Mouse (Mus musculus) forebrain, embryonic 14.5 days (tissue): ENCODE measurements at regions not wholly inside any gene's neighbourhood (a gene's known extent, or its start where the extent isn't known, plus 50 kb on each side); places are given as distances from the start of the nearest gene placed in this dataset.
A peak's percentile ranks its signal among the peaks of the same experiment; 100 is the strongest.

ENCODE experiments used
- ATAC-seq: fragments of 200-750 bp; cut with Nextera tagmentation; 2 replicates; pipeline ENCODE4 v1.8.0; 2017; ENCODE audit warnings: mild to moderate bottlenecking, moderate library complexity
- DNase-seq: peaks from one replicate; pipeline ENCODE4 v3.0.0-alpha.2; 2015; ENCODE audit warnings: low spot score
- H3K27ac ChIP-seq: fragments of 300-500 bp; sonication (generic); 2 replicates; pipeline ENCODE4 v1.5.1; 2014; ENCODE audit warnings: low read depth, mild to moderate bottlenecking, control low read depth, low read length, moderate library complexity
- H3K27me3 ChIP-seq: fragments of 300-500 bp; sonication (generic); replicated peaks from 2 replicates; pipeline ENCODE4 v1.6.1; 2014; ENCODE audit warnings: low read length, control low read depth, mixed read lengths; ENCODE audit not compliant: control insufficient read depth, insufficient read depth
- H3K36me3 ChIP-seq: fragments of 300-500 bp; sonication (generic); 2 replicates; pipeline ENCODE4 v1.6.1; 2014; ENCODE audit warnings: low read length, control low read depth; ENCODE audit not compliant: control insufficient read depth, insufficient read depth
- H3K4me1 ChIP-seq: fragments of 300-500 bp; sonication (generic); 2 replicates; pipeline ENCODE4 v1.6.1; 2014; ENCODE audit warnings: antibody characterized with exemption, low read length, control low read depth; ENCODE audit not compliant: control insufficient read depth, insufficient read depth
- H3K4me2 ChIP-seq: fragments of 300-500 bp; sonication (generic); 2 replicates; pipeline ENCODE4 v1.6.1; 2014; ENCODE audit warnings: mild to moderate bottlenecking, control low read depth, low read length
- H3K4me3 ChIP-seq: fragments of 300-500 bp; sonication (generic); 2 replicates; pipeline ENCODE4 v1.5.1; 2014; ENCODE audit warnings: low read depth, low read length, control low read depth
- H3K9ac ChIP-seq: fragments of 300-500 bp; sonication (generic); 2 replicates; pipeline ENCODE4 v1.6.1; 2014; ENCODE audit warnings: mild to moderate bottlenecking, low read length, control low read depth, moderate library complexity
- H3K9me3 ChIP-seq: fragments of 300-500 bp; sonication (generic); replicated peaks from 2 replicates; pipeline ENCODE4 v1.6.1; 2016; ENCODE audit warnings: low read length, control low read depth, mixed read lengths; ENCODE audit not compliant: control insufficient read depth
- WGBS: fragments of 180-500 bp; shearing (Covaris S2); extraction: QIAGEN DNeasy Blood & Tissue Kit; methylation state at CpG from one replicate; pipeline ENCODE4 v1.1.7; 2014; 5-methylcytosine and 5-hydroxymethylcytosine counted together

DNA sequence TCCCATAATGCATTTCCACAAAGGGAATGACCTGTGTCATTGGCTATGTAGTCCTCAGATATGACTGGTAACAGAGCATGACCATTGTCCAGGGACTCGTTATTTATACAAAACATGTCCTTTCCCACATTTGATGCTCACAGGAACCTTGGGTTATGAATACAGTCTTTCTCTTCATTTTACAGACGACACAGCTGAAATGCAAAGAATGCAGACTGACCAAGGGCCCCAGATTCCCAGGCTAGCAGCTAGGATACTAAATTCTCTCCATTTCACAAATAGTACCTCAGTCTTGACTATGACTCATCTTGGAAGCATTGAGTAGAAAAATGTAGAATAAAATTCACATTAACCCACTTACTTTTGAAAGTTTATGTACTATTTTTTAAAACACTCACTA lies 182.7 kb upstream of the Sox4 start:
- Histone ChIP-seq H3K27me3 (no peaks in the 10 kb centered on the region), H3K36me3 (no peaks in the 10 kb centered on the region), H3K4me3 (no peak overlapping the region), H3K4me1 (no peaks in the 10 kb centered on the region), H3K4me2 (no peak overlapping the region), H3K9ac (no peak overlapping the region), H3K27ac (no peak overlapping the region), H3K9me3 (0 out of 2 replicates have a peak, but pooled peaks cover 2% of the 10 kb centered on the region)
- DNase-seq (no peak), ATAC-seq (no peak)
- 75% methylated on average over 2 of the region's 2 CpGs for WGBS

DNA sequence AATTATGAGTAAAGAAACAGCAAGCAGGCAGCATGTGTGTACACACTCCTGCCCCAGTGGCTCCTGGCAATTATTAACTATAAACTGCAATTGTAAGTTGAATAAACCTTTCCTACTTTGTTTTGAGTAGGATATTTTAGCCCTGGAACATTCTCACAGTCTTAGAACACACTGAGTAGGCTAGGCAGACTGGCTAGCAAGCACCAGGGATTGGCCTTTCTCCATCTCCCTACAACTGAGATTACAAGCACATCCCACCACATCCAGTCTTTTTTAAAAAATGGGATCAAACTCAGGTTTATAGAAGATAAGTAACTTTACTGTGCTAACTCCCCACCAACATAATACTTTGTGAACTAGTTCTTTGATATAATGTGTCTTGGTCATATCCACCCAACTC lies 174.0 kb upstream of the Sox4 start:
- no peak overlapping the region for H3K27ac ChIP-seq
- ATAC-seq (no peak), DNase-seq (no peak)
- no peak overlapping the region for H3K9ac ChIP-seq
- H3K9me3 ChIP-seq = no peaks in the 10 kb centered on the region
- H3K4me3 ChIP-seq = no peak overlapping the region
- no peaks in the 10 kb centered on the region for H3K27me3 ChIP-seq
- H3K4me1 ChIP-seq = no peaks in the 10 kb centered on the region
- H3K4me2 ChIP-seq = no peak overlapping the region
- no peaks in the 10 kb centered on the region for H3K36me3 ChIP-seq

DNA sequence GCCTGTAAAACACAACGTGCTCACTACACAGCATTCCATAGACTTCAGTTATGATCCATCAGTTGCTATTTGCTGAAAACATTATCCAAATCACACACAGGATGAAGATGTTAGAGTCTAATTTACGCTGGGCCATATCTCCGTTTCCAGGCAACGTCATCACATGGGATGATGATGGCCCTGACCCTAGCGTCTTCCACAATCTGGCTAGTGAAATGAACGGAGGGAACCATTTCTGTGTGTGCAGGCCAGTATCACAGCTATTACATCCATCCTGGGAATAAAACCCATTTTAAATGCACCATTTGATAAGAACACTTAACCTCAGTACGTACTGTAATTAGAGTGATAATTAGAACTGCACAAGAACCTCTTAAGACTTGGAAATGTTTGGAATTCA lies 170.0 kb upstream of the Sox4 start:
- peak; percentile 37; the same call in 1 of the 2 replicates for ATAC-seq
- Histone ChIP-seq H3K4me2 (no peak overlapping the region), H3K4me3 (no peak overlapping the region), H3K27ac (no peak overlapping the region), H3K4me1 (no peaks in the 10 kb centered on the region), H3K27me3 (no peaks in the 10 kb centered on the region), H3K9ac (no peak overlapping the region), H3K36me3 (no peaks in the 10 kb centered on the region), H3K9me3 (no peaks in the 10 kb centered on the region)
- DNase-seq = peak; percentile 16
- 79% methylated on average over 7 of the region's 7 CpGs for WGBS

DNA sequence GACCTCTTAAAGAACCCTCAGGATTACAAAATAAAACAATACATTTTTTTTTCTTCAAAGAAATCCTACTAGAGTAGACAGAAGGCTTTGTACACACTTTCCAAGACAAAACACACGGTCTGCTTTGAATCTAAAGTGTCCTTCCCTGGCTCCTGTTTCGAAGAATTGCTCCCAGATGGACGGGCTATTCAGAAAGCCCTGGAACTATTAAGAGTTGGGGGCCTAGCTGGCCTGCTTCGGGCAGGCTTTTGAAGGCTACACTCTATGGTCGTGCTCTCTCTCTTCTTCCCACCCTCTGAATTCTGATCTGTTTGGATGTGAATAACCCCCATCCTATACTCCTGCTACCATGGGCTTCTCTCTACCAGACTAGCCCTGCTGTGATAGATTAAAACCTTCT lies 167.6 kb upstream of the Sox4 start:
- Histone ChIP-seq H3K27ac (no peak overlapping the region), H3K9me3 (no peaks in the 10 kb centered on the region), H3K4me3 (no peak overlapping the region), H3K4me1 (no peaks in the 10 kb centered on the region), H3K9ac (no peak overlapping the region), H3K4me2 (no peak overlapping the region), H3K27me3 (no peaks in the 10 kb centered on the region), H3K36me3 (no peaks in the 10 kb centered on the region)
- no peak for ATAC-seq
- 78% methylated on average over 5 of the region's 5 CpGs for WGBS
- no peak for DNase-seq

DNA sequence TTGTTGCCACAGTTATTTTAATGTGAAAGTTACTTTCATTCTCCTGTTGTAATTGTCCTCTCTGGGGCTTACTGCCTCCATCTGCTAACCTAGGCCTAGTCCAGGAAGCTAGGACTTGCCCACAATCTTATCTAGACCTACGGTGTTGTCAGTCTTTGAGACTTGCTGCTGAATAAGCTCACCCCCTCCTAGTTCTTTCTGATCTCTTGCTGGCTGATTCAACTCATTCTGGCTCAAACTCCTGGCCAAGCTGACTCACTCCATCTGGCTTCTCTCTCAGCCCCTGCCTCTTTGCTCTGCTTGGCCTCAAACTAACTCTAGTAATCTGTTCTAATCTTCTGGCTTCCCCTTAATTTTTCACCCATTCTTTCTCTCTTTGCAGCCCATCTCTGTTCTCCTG lies 165.8 kb upstream of the Sox4 start:
- ATAC-seq (no peak), DNase-seq (no peak)
- Histone ChIP-seq H3K27me3 (no peaks in the 10 kb centered on the region), H3K36me3 (no peaks in the 10 kb centered on the region), H3K27ac (no peak overlapping the region), H3K4me2 (no peak overlapping the region), H3K9ac (no peak overlapping the region), H3K4me3 (no peak overlapping the region), H3K4me1 (no peaks in the 10 kb centered on the region), H3K9me3 (no peaks in the 10 kb centered on the region)
- WGBS = 88% methylated on average over 1 of the region's 1 CpGs

DNA sequence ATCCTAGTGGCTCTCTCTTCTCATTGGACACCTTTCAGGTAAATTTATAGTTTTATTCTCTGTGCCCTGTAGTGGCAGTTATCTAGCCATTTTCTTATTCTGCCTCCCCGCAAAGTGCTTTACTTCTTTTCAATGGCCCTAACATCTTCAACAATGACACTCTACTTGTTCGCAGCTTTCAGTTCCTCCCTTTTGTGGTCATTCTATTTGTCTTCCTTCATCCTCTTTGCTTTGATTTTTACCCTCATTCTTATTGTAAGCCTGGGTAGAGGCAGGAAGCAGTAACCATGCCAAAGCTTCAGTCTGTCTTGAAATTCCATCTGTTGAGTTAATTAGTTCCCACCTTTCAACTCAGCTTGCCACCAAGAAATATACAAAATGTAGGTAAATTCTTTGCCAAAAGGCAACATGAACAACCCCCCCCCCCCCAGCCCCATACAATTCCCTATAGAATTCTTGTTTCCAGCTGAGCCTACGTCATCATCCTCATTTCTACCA lies 161.5 kb upstream of the Sox4 start:
- Histone ChIP-seq H3K4me2 (no peak overlapping the region), H3K4me3 (no peak overlapping the region), H3K36me3 (no peaks in the 10 kb centered on the region), H3K9ac (no peak overlapping the region), H3K27ac (no peak overlapping the region), H3K4me1 (no peaks in the 10 kb centered on the region), H3K27me3 (no peaks in the 10 kb centered on the region), H3K9me3 (no peaks in the 10 kb centered on the region)
- ATAC-seq = no peak
- no peak for DNase-seq
- WGBS = 84% methylated on average over 3 of the region's 3 CpGs

DNA sequence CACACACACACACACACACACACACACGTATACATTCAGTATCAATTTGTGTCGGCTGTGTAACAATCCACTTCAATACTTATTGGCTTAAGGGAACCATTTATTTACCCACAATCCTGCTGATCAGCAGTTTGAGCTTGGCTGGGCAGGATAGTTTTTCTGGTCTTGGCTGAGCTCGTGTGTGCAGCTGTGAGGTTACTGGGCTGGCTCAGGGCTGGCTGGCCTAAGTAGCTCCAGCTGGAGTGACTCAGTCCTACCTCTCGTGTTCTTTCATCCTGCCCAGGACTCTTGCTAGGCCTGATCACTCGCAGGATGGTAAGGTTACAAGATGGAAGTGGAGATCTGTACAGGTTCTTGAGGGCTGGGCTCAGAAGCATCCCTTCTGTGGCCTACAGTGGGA lies 156.6 kb upstream of the Sox4 start:
- H3K4me3 ChIP-seq = no peak overlapping the region
- WGBS = 86% methylated on average over 5 of the region's 5 CpGs
- no peaks in the 10 kb centered on the region for H3K36me3 ChIP-seq
- H3K4me1 ChIP-seq = no peaks in the 10 kb centered on the region
- no peak overlapping the region for H3K4me2 ChIP-seq
- H3K9ac ChIP-seq = no peak overlapping the region
- DNase-seq = no peak
- no peaks in the 10 kb centered on the region for H3K9me3 ChIP-seq
- no peaks in the 10 kb centered on the region for H3K27me3 ChIP-seq
- no peak overlapping the region for H3K27ac ChIP-seq
- ATAC-seq = no peak

DNA sequence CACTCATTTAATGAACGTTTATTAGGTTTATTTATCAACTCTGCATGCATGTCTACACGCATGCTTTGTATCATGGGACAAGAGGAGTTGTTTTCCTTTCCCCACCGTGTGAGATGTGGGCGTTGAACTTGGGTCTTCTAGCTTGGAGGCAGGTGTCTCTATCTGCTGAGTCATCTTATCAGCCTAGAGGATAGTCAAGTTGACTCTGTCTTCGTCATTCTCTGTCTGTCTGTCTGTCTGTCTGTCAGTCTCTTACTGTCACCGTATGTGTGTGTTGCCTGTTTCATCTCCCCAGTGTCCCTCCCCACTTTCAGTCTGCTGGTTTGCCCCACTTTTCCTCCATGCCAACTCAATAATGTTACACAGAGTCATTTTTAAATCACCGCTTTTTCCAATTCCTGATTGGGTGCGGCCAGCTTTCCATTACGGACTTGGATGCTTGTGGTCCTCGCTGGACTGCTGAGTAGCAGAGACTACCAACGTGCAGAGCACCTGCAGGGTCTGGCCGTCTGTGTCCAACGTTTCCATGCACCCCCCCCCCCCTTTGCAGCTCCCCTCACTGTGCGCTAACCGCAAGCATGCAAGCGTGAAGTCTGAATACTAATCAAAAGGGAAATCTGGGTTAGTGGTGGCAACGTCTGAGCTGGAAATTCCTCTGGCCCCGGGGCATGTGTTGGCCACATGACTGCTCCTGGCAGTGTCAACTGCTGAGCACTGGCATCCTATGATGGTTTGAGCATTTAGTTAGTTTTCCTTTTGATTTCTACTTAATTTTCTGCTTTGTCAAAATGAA lies 155.7 kb upstream of the Sox4 start:
- DNase-seq (peak; percentile 23), ATAC-seq (no peak)
- Histone ChIP-seq H3K4me2 (no peak overlapping the region), H3K4me3 (no peak overlapping the region), H3K27ac (no peak overlapping the region), H3K4me1 (no peaks in the 10 kb centered on the region), H3K36me3 (no peaks in the 10 kb centered on the region), H3K9me3 (no peaks in the 10 kb centered on the region), H3K9ac (no peak overlapping the region), H3K27me3 (no peaks in the 10 kb centered on the region)
- WGBS = 77% methylated on average over 18 of the region's 18 CpGs

DNA sequence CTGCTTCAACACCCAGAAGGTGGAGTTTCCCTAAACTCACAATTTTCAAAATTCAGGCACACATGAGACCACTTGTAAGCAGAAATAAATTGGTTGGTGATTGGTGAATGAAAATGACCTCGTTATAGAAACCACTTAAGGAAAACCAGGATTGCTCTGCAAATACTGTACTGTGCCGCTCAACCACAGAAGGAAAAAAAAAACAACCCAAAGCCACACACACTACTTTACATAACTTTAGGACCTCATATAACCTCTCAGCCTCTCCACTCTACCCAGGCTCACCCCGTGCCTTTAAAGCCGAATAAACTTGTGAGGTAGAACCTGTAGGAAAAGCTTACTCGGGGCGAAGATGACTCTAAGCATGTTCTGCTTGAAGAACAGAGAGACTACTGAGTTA lies 154.7 kb upstream of the Sox4 start:
- no peak overlapping the region for H3K9ac ChIP-seq
- no peaks in the 10 kb centered on the region for H3K36me3 ChIP-seq
- no peaks in the 10 kb centered on the region for H3K27me3 ChIP-seq
- ATAC-seq = no peak
- H3K4me1 ChIP-seq = no peaks in the 10 kb centered on the region
- no peak overlapping the region for H3K4me3 ChIP-seq
- no peak overlapping the region for H3K4me2 ChIP-seq
- no peak overlapping the region for H3K27ac ChIP-seq
- DNase-seq = no peak
- 77% methylated on average over 6 of the region's 6 CpGs for WGBS
- no peaks in the 10 kb centered on the region for H3K9me3 ChIP-seq
